Mouse (Mus musculus) kidney, adult 18-20 months (tissue): ENCODE data around the gene Grxcr1.

Experiments
- DNase-seq: peaks from one replicate; pipeline ENCODE4 v3.0.0; 2021

Gene Grxcr1

GRCm38 (mm10) chr5:68097665-68098624 is 66.3 kb downstream of the Grxcr1 start:
- no peak for DNase-seq

GRCm38 (mm10) chr5:68112430-68113036 is 80.9 kb downstream of the Grxcr1 start:
- no peak for DNase-seq

- no peak for DNase-seq
Measured at GRCm38 (mm10) chr5:68120880-68121279, 89.2 kb downstream of the Grxcr1 start.

GRCm38 (mm10) chr5:68122883-68123282 is 91.2 kb downstream of the Grxcr1 start:
- no peak for DNase-seq

GRCm38 (mm10) chr5:68125478-68125877 is 93.8 kb downstream of the Grxcr1 start:
- DNase-seq: no peak

- DNase-seq: no peak
Measured at GRCm38 (mm10) chr5:68128421-68128820, 96.8 kb downstream of the Grxcr1 start.

GRCm38 (mm10) chr5:68128821-68129608 is 97.4 kb downstream of the Grxcr1 start:
- DNase-seq: no peak

GRCm38 (mm10) chr5:68146818-68147217 is 115.2 kb downstream of the Grxcr1 start:
- DNase-seq: no peak

- DNase-seq: no peak
Measured at GRCm38 (mm10) chr5:68149946-68150345, 118.3 kb downstream of the Grxcr1 start.

GRCm38 (mm10) chr5:68150347-68151043 is 118.9 kb downstream of the Grxcr1 start:
- DNase-seq: no peak

- DNase-seq: no peak
Measured at GRCm38 (mm10) chr5:68162503-68162902, 130.9 kb downstream of the Grxcr1 start.

GRCm38 (mm10) chr5:68165954-68166353 is 134.3 kb downstream of the Grxcr1 start:
- no peak for DNase-seq
